8 mouse cellular contexts compared by ENCODE assay signal in the genomic region with DNA sequence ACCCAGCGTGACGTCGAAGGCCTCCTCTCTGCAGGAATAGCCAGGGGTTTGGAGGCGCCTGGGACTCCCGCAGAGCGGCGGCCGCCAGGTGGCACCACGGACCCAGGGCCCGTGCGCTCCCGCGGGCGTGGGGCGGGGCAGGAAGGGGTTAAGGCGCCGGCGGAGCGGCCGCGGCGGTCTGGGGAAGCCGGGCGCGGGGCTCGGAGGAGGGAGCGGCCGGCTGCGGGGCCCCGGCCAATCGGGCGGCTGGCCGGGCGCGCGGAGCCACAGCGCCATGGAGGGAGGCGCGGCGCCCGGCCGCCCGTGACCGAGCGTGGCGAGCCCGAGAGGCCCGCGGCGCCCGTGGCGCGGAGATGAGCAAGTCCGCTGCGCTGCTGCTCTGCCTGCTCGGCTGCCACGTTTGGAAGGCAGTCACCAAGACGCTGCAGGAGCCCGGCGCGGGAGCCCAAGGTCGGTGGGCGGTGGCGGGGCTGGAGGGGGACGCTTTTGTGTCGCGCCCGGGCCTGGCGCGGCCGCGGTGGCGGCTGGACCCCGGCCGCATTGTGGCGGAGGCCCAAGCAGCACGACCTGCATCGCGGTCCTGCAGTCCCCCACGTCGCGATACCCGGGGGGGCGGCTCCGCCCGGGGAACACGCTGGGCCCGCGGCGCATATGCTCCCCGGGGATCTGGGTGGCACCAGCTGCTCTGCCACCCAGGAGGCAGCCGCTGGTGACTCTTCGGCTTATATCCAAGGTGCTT. TPM values are rescaled to one million over a fixed set of nuclear protein-coding genes. Genes with fewer than 3 reads are reported as not detected.
DNase-seq lines count a peak whose midpoint lies in the region; ATAC-seq and TF ChIP-seq lines count a peak whose summit lies in the region.

No protein-coding gene starts in this region.

- no peaks in the 10 kb centered on the region for H3K27me3 ChIP-seq in hindbrain, embryonic 16.5 days (replicated peaks; ENCODE audit: control insufficient read depth, insufficient read depth, low read length)

- H3K4me1 ChIP-seq in hindbrain, embryonic 16.5 days (ENCODE audit: control insufficient read depth, insufficient read depth, low read depth, low read length): peaks cover 17% of the 10 kb centered on the region

- TF ChIP-seq CTCF in gastrocnemius, adult 2 months (IDR thresholded peaks at IDR 0.05): peak; percentile 91

- H3K4me3 ChIP-seq in gastrocnemius, adult 2 months: peak overlapping the region; percentile 89
- H3K4me3 ChIP-seq in hindbrain, embryonic 16.5 days (ENCODE audit: low read length): peak overlapping the region; percentile 96

- no peaks in the 10 kb centered on the region for H3K9me3 ChIP-seq in hindbrain, embryonic 16.5 days (ENCODE audit: control insufficient read depth, low read length)

- peak; percentile 95 for ATAC-seq in hindbrain, embryonic 16.5 days

- peak overlapping the region; percentile 87 for H3K27ac ChIP-seq in gastrocnemius, adult 2 months
- H3K27ac ChIP-seq in hindbrain, embryonic 16.5 days (ENCODE audit: low read depth, low read length): peak overlapping the region; percentile 94

- no peaks in the 10 kb centered on the region for H3K36me3 ChIP-seq in hindbrain, embryonic 16.5 days (ENCODE audit: control insufficient read depth, insufficient read depth, low read length)

- DNase-seq in WW6 (ENCODE audit: low read depth, low spot score): peak; percentile 54
- peak; percentile 80 to 84 for DNase-seq in cerebellum, postnatal 36 days
- peak; percentile 92 for DNase-seq in gastrocnemius, adult 2 months
- peak; percentile 90 to 93 for DNase-seq in left cerebral cortex, adult 18-20 months (ENCODE audit: low spot score in 2 of 2)
- peak; percentile 89 for DNase-seq in lung, postnatal 36 days
- peak; percentile 91 to 93 for DNase-seq in right cerebral cortex, postnatal 10 days (ENCODE audit: low spot score in 2 of 2)
- DNase-seq in urinary bladder, postnatal 36 days (ENCODE audit: low spot score in 2 of 2): peak; percentile 79 to 85

- peak overlapping the region; percentile 82 for H3K4me2 ChIP-seq in hindbrain, embryonic 16.5 days (ENCODE audit: low read length)

- under 1% methylated on average over 64 of the region's 93 CpGs for WGBS in hindbrain, embryonic 16.5 days

- intact Hi-C loops in gastrocnemius, adult 2 months (cut with DNase I): loop anchor here (1.0 to 5.0 kb wide), 4 partner anchors 54 to 299 kb away; a partner anchor contains a TSS

- H3K9ac ChIP-seq in hindbrain, embryonic 16.5 days (ENCODE audit: low read depth, low read length): peak overlapping the region; percentile 98

RNA-seq across cellular contexts. Expression of a gene that starts 4.3 kb away (rescaled TPM):
- 1 to 10 TPM; 2.5 to 3.9 TPM for total RNA-seq in gastrocnemius, adult 2 months (2021)
- polyA plus RNA-seq in hindbrain, embryonic 16.5 days (2015; fragmentation: Nextera tagmentation; extraction: Ambion mirVana): 37.4 and 51.0 TPM in 2 replicates
- 10 to 100 TPM; 70.5 to 76.8 TPM for total RNA-seq in left cerebral cortex, adult 18-20 months (2021)

Comparison
In these comparisons a context has a peak if more than half of its experiments do, and no peak if none do; other contexts are left out.
1. Peak in every context shown above with its lines: DNase-seq, ATAC-seq, H3K4me3 ChIP-seq and H3K27ac ChIP-seq.
2. RNA of a gene that starts 4.3 kb away (total RNA-seq): 70.5 to 76.8 TPM in left cerebral cortex, adult 18-20 months; 2.5 to 3.9 TPM in gastrocnemius, adult 2 months; every median in the first group is over 10 times any median in the second.